Mouse (Mus musculus) E14TG2a.4 (cell line): Measurements from ENCODE around the gene Cpvl.

ENCODE experiments used
- H3K27me3 ChIP-seq: 2 replicates; pipeline ENCODE4 v1.6.1; 2014; ENCODE audit warnings: low read length, control low read depth; ENCODE audit not compliant: insufficient read depth
- H3K36me3 ChIP-seq: 2 replicates; pipeline ENCODE4 v1.6.1; 2014; ENCODE audit warnings: low read length, control low read depth; ENCODE audit not compliant: insufficient read depth
- H3K4me1 ChIP-seq: replicated peaks from 2 replicates; pipeline ENCODE4 v1.6.1; 2014; ENCODE audit warnings: low read depth, low read length, control low read depth
- H3K4me3 ChIP-seq: replicated peaks from 2 replicates; pipeline ENCODE4 v1.5.1; 2014; ENCODE audit warnings: mild to moderate bottlenecking, low read length
- H3K9me3 ChIP-seq: 2 replicates; pipeline ENCODE4 v1.6.1; 2014; ENCODE audit warnings: low read length, control low read depth
- CTCF ChIP-seq: conservative IDR thresholded peaks from 2 replicates; pipeline ENCODE4 v1.5.1; 2014; ENCODE audit warnings: low read length
- NANOG ChIP-seq: IDR thresholded peaks from 2 replicates; pipeline ENCODE4 v1.6.1; 2014; ENCODE audit warnings: borderline replicate concordance, low read length, mixed read lengths
- POU5F1 ChIP-seq: IDR thresholded peaks from 2 replicates; pipeline ENCODE4 v1.6.1; 2014; ENCODE audit warnings: low read length, borderline replicate concordance

The Cpvl gene

GRCm38 (mm10) chr6:53954106-53954505 is 24.4 kb downstream of the Cpvl start:
- no peak for TF ChIP-seq NANOG
- no peak; the same call in 1 of the 2 replicates for TF ChIP-seq CTCF
- no peak for TF ChIP-seq POU5F1
- Histone ChIP-seq H3K4me3 (no peak overlapping the region), H3K9me3 (no peaks in the 10 kb centered on the region), H3K36me3 (no peaks in the 10 kb centered on the region), H3K4me1 (peaks cover 6% of the 10 kb centered on the region), H3K27me3 (peaks cover 9% of the 10 kb centered on the region; the same call in 1 of the 2 replicates)

- peaks cover 9% of the 10 kb centered on the region; the same call in 1 of the 2 replicates for H3K27me3 ChIP-seq
- H3K4me1 ChIP-seq = peaks cover 6% of the 10 kb centered on the region
- H3K36me3 ChIP-seq = no peaks in the 10 kb centered on the region
- H3K4me3 ChIP-seq = no peak overlapping the region
- no peaks in the 10 kb centered on the region for H3K9me3 ChIP-seq
- TF ChIP-seq NANOG = no peak
- no peak for TF ChIP-seq POU5F1
These were observed 25.1 kb downstream of the Cpvl start for GRCm38 (mm10) chr6:53953348-53953747.

- no peaks in the 10 kb centered on the region for H3K9me3 ChIP-seq
- H3K27me3 ChIP-seq = peaks cover 6% of the 10 kb centered on the region; the same call in 1 of the 2 replicates
- no peaks in the 10 kb centered on the region for H3K36me3 ChIP-seq
- H3K4me3 ChIP-seq = no peak overlapping the region
- no peaks in the 10 kb centered on the region for H3K4me1 ChIP-seq
- TF ChIP-seq CTCF = no peak
- TF ChIP-seq POU5F1 = no peak
- no peak for TF ChIP-seq NANOG
These were observed 27.1 kb downstream of the Cpvl start for GRCm38 (mm10) chr6:53951421-53951820.

GRCm38 (mm10) chr6:53950876-53951275 is 27.6 kb downstream of the Cpvl start:
- H3K4me3 ChIP-seq = no peak overlapping the region
- H3K9me3 ChIP-seq = no peaks in the 10 kb centered on the region
- H3K36me3 ChIP-seq = no peaks in the 10 kb centered on the region
- H3K4me1 ChIP-seq = no peaks in the 10 kb centered on the region
- TF ChIP-seq CTCF = no peak
- TF ChIP-seq POU5F1 = no peak
- no peak for TF ChIP-seq NANOG
- H3K27me3 ChIP-seq = peaks cover 4% of the 10 kb centered on the region; the same call in 1 of the 2 replicates

GRCm38 (mm10) chr6:53948388-53949035 is 30.0 kb downstream of the Cpvl start:
- no peak for TF ChIP-seq CTCF
- TF ChIP-seq NANOG = no peak
- no peak for TF ChIP-seq POU5F1
- no peaks in the 10 kb centered on the region for H3K9me3 ChIP-seq
- no peaks in the 10 kb centered on the region for H3K36me3 ChIP-seq
- H3K4me1 ChIP-seq = no peaks in the 10 kb centered on the region
- no peak overlapping the region for H3K4me3 ChIP-seq
- H3K27me3 ChIP-seq = peaks cover 4% of the 10 kb centered on the region; the same call in 1 of the 2 replicates

GRCm38 (mm10) chr6:53944887-53945286 is 33.6 kb downstream of the Cpvl start:
- Histone ChIP-seq H3K9me3 (no peaks in the 10 kb centered on the region), H3K4me1 (no peaks in the 10 kb centered on the region), H3K27me3 (no peaks in the 10 kb centered on the region), H3K36me3 (no peaks in the 10 kb centered on the region), H3K4me3 (no peak overlapping the region)
- no peak for TF ChIP-seq POU5F1
- no peak for TF ChIP-seq CTCF
- TF ChIP-seq NANOG = no peak

- Histone ChIP-seq H3K27me3 (no peaks in the 10 kb centered on the region), H3K4me1 (no peaks in the 10 kb centered on the region), H3K9me3 (no peaks in the 10 kb centered on the region), H3K4me3 (no peak overlapping the region), H3K36me3 (no peaks in the 10 kb centered on the region)
- TF ChIP-seq POU5F1 (no peak), NANOG (no peak), CTCF (no peak)
These were observed 34.1 kb downstream of the Cpvl start for GRCm38 (mm10) chr6:53944417-53944816.

GRCm38 (mm10) chr6:53942190-53942831 is 36.2 kb downstream of the Cpvl start:
- no peak for TF ChIP-seq NANOG
- no peak for TF ChIP-seq CTCF
- no peak for TF ChIP-seq POU5F1
- Histone ChIP-seq H3K4me1 (no peaks in the 10 kb centered on the region), H3K36me3 (no peaks in the 10 kb centered on the region), H3K4me3 (no peak overlapping the region), H3K27me3 (no peaks in the 10 kb centered on the region), H3K9me3 (no peaks in the 10 kb centered on the region)

- Histone ChIP-seq H3K9me3 (no peaks in the 10 kb centered on the region), H3K4me3 (no peak overlapping the region), H3K36me3 (no peaks in the 10 kb centered on the region), H3K27me3 (no peaks in the 10 kb centered on the region), H3K4me1 (no peaks in the 10 kb centered on the region)
- TF ChIP-seq POU5F1 (no peak), NANOG (no peak), CTCF (no peak)
These were observed 38.7 kb downstream of the Cpvl start for GRCm38 (mm10) chr6:53939752-53940151.
